Mouse (Mus musculus) ZHBTc4 (cell line): ENCODE data around the gene Gm1043.

Source experiments
- DNase-seq: peaks from one replicate; pipeline ENCODE4 v3.0.0-alpha.2; 2011; ENCODE audit warnings: low read depth, low spot score

The Gm1043 gene

DNA sequence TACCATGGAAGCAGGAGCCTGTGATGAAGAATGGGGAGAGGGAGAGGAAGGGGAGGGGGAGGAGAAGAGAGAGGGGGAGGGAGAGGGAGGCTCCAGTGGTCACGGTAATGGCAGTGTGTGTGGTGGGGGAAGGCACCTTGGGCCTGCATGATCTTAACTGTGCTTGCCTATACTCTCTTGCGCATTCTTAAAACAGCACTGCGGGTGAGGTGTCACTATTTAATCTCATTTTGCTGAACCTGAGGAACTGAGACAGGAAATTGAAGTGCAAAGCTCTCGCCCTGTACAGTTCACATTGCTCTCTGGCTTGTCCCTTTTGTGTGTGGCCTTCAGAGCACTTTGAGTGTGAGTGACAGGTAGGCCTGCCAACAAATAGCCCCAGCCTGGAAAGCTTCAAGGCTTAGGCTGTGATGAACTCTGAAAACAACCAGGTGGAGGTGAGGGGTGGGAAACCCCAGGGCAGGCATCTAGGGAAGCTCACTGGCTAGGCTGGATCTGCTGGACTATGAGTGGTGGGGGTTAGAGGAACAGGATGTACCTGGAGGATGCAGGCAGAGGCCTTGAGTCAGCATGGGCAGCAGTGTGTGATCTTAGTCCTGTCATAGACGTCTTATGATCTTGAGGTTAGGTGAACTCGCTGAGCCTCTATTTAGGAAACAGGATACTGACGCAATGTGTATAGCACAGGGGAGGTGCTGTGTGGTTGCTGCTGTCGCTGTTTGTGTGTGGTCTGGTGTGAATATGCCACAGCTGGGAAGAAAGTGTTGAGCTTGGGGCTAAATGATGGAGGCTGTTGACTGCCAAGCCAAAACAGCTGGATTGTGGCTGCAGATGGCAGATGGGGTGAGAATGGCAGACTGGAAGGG lies 18.2 kb upstream of the Gm1043 start:
- DNase-seq: no peak

DNA sequence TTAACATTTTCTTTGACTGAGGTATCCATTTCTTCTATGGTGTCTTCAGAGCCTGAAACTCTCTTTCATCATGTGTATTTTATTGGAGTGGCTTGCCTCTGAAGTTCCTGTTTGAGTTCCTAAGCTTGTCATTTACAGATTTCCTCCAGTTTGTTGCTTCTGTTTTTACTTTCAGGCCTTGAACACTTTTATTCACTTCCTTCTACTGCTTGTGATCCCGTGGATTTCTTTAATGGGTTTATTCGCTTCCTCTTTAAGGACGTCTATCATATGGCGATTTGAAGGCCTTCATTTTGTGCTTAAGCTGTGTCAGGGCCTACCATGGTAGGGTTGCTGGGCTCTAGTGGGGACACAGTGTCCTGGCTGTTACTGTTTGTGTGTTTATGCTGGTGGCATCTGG lies 11.5 kb upstream of the Gm1043 start:
- no peak for DNase-seq

DNA sequence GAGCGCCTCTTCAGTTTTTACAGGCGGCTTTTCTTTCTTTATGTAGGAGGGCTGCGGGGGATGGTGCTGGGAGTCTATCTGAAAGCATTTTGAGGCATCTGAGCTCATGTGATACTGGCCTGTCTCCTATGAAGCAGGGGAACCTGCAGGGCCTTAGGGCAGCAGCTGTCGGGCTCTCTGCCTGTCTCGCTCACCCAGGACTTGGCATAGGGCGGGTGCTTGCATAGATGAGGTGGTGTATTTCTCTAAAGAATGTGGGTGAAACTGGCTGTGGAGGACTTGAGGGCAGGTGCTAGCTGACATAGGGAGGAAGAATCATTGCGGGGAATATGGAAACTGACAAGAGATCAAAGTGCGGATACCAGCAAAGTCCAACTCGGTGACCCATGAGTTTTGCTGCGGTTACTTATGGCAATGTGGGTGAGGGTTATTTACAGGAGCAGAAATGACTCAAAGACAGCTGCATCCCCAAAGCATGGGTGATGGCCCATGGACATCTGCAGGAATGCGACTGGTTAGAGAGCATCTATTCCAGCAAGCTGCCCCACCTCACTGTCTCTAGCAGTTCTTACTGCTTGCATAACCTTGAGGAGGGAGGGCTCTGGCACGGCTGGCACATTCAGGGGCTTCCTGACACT lies 8.4 kb upstream of the Gm1043 start:
- no peak for DNase-seq

DNA sequence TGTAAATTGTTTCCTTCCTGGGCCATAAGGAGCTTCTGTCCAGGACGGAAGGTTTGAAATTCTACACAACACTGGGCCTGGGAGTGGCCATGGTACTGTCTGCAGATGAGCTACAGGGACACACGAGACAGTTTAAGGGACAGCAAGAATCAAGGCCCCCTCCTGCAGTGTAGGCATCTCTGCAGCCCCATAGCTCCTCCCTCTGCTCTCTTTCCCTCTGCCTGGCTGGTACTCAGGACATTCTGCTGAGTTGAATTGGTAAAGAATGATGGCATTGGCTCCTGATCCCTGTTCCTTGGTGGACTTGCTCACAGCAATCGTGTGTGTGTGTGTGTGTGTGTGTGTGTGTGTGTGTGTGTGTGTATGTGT lies 7.9 kb upstream of the Gm1043 start:
- no peak for DNase-seq

DNA sequence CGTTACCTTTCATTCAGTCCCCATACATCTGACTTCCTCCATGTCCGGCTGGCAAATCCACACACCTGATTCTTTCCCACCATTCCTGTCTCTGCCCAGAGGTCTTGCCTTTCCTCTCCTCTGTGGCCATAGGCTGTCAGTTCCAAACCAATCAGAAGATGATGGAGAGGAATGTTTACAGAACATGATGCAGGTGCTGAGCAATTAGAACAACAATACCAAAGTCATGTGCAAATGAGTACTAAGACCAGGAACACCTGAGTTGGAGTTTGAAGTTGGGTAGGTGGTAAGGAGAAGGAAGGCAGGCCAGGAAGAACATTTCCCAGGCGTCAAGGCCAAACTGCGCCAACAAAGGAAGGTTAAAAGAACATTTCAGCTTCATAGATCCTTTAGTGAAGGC lies 5.7 kb upstream of the Gm1043 start:
- peak; percentile 48 for DNase-seq

DNA sequence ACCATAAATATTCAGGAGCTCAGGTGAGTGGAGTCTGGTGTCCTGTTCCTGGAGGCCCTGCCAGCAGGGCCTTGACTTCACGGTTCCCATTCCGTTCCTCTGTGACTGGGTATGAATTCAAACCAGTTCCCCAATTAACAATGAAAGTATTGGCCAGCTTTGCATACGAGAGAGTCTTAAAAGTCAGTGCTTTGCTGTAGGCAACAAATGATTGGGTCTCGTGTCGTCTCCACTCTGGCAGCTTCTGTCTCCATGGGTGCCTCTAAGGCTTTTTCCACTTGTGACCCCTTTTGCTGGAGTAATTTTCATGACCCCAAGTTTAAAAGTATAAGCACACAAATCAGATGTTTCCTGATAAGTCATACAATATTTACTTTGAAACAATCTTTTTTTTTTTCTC lies 4.6 kb upstream of the Gm1043 start:
- DNase-seq: no peak

DNA sequence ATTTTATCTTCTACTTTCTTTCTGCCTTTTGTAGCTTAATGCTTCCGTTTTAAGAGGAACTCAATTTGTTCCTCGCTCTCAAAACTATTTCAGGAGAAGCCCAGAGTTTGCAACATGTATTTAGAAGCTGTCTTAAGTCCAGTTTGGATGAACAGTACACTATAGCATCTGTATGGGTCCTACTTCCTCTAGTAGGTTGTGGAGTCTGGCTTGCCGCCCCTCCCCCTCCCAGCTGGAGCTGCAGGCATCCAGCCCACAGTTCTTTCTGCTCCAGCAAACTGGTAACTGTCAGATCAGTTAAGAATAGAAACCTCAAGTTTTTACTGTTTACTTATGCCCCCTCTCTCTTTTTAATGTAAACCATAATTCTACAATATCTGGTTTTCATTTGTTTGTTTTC lies 2.8 kb upstream of the Gm1043 start:
- DNase-seq: no peak

DNA sequence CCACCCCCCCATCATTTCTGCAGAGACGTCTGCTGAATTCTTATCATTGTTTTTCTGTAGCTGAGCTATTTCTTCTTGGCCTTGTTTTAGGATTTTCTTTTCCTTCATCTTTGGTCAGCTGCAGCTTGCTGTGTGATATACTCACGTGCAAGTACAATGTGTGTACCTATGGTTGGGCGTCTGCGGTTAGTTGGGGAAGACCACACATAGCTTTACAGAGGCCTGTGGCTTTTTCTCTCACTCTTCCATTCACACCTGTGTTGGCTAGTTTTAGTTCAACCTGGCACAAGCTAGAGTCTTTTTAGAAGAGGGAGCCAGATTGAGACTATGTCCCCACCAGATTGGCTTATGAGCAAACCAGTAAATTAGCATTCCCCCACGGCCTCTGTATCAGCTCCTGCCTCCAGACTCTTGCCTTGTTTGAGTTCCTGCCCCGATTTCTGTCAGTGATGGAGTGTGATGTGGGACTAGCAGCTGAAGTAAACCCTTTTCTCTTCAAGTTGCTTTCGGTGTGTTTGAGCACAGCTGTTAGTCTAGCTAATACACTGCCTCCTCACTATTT lies 1.9 kb upstream of the Gm1043 start:
- DNase-seq: no peak

DNA sequence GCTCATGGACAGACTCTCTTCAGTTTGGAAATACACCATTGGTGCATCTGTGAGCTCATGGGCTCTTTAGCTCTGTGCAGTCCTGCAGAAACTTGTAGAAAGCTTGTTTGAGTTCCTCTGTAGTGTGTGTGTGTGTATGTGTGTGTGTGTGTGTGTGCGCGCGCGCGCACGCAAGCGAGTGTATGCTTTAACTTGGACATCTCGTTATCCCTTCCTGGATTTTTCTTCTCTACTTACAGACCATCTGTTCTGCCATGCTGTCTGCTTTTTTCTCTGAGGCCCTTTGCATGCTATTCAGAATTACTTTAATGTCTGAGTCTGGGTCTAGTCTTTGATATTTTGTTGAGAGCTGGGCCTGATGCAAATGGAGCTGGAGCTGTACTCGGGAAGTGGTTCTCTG lies 1.3 kb upstream of the Gm1043 start:
- no peak for DNase-seq

DNA sequence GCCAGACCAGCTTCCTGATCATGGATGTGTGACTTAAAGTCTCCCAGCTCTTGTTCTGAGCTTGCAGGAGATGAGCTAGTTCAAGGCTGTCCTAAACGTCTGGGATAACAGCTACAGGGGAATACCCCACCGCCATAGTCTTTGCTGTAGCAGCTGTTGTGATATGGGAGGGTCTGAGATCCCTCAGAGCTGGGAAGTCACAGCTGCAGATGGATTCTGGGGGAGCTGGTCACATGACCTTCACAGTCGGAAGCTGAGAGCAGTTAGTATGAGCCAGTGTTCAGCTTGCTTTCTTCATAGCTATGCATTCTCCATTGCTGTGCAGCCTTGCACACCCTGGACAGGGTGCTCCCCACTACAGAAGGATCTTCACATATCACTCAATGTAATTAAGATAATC lies 748 bp downstream of the Gm1043 start:
- no peak for DNase-seq

DNA sequence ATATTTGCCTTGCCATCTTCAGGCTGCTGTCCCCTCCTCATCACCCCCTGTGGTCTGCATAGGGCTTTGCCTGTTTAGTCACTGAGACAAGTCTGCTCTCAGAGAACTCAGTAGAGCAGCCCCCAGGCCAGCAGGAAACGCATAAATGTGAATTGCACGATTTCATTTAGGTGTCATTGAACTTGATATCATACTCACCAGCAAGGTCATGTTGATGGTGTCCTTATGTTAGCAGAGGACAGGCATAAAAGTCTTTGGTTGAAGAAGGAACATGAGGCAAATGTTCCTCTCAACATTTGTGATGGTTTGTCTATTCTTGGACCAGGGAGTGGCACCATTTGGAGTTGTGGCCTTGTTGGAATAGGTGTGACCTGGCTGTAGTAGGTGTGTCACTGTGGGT lies 2.6 kb downstream of the Gm1043 start:
- DNase-seq: peak; percentile 60

DNA sequence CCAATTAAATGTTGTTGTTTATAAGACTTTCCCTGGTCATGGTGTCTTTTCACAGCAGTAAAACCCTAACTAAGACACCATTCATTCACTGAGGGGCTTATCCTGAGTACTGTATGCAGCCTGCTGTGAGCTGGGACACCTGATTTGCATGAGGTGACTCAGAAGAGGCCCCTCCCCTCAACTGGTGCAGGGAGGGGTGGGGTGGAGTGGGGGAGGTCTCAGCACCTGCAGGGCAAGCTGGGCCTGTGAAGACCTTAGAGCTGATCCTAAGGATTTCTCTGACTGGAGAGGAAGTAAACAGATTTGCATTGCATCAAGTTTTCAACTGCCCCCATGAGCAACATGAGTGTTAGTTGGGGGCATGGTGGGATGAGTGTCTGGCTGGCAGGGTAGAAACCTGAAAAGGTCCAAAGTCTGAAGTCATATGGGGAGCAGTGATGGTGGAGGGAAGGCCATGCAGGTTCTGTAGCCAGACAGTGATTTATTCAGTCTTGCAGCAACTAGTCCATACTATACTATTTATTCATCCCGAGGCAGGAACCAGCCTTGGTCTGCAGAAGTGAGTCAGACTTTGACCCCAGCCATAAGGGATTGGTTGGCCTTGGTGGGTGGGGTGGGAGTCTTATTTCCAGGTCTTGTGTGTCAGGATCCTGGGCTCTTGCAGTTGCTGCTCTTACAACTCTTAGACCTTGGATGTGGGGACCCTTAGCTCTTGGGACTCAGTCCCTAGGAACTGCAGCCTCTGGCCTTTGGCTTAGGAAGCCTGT lies 3.4 kb downstream of the Gm1043 start:
- peak; percentile 91 for DNase-seq

DNA sequence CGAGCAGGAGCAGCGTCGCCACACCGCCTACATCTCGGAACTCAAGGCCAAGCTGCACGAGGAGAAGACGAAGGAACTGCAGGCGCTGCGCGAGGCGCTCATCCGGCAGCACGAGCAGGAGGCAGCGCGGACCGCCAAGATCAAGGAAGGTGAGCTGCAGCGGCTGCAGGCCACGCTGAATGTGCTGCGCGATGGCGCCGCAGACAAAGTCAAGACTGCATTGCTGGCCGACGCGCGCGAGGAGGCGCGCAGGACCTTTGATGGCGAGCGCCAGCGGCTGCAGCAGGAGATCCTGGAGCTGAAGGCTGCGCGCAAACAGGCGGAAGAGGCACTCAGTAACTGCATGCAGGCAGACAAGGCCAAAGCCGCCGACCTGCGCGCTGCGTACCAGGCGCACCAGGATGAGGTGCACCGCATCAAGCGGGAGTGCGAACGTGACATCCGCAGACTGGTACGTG lies 6.0 kb downstream of the Gm1043 start:
- peak; percentile 58 for DNase-seq

DNA sequence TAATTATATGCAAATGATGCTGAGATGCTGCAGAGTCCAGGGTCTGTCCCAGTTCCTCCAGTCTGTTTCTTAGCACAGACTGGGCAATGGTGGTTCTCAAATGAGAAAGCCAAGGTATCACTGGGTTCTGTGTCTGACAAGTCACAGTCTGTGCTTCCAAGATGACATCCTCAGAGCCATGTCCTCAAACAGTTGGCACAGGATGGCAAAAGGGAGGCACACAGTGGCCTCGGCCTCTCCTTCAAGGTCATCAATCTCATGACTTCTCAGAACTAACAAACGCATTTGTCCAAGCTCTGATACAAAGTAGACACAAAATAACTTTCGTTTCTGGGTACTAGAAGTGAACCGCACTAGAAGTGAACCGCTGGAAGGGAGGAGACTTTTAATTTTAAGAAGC lies 9.8 kb downstream of the Gm1043 start:
- DNase-seq: no peak

DNA sequence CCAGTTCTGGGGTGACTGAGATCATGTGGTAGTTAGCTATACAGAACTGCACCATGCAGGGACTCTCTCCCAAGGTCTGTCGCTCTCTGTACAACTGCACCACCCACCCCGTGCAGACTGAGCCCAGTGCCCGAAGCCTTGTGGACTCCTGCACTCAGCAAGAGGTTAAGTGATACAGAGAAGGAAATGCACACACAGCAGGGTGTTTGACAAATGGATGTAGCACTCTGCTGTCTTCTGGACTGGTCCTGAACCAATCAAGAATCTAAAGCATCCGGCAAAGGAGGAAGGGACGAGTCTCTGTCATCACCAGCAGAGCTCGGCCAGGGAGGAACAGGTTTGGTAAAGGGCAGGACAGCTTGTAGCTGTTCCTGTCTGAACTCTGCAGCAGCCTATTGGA lies 12.4 kb downstream of the Gm1043 start:
- peak; percentile 58 for DNase-seq

DNA sequence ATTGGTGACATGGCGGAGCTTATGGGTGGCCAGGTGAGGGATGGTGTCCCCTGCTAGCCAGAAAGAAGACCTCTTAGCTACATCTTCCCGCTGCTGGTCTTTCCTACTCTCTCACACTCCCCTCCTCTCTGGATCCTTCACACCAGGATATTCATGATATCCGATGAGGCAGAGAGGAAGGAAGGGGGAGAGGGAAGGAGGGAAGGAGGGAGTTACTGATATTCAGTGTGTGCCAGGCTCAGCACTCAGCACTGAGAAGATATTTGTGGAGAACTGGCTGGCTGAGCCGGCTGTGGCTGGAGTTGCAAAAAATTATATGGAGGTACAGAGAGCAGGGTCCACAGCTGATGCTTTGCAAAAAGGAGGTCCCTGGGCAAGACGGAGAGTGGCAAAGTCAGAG lies 15.6 kb downstream of the Gm1043 start:
- DNase-seq: no peak

DNA sequence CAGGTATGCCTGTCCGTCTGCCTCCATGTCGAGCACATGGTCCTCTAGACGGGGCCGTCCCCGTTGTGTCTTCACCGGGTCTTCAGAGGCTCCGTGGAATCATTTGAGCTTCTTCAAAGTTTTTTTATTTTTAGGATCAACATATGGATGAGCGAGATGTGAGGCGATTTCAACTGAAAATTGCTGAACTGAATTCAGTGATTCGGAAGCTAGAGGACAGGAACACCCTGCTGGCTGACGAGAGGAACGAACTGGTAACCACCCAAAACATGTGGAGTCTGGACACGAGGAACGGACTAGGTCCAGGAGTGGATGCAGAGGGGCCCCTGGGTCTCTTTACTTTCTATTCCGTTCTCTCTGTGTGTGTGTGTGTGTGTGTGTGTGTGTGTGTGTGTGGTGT lies 16.5 kb downstream of the Gm1043 start:
- no peak for DNase-seq

DNA sequence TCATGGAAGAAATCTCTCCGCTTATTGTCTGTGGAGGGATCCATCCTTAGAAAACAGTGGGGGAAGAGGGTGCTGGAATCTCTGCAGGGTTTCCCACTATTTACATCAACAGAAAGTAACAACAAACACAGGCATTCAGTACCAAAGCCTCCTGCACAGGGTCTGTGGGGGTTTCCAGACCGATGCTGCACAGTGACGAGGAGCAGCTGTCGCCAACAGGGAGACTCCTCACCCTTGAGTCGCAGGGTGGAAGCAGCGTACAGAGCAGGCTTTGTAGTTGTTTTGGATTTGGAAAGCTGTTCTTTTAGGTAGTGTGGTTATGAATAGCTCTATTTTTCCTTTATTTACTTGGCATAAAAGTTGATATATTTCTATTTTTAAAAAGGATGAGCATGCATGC lies 16.9 kb downstream of the Gm1043 start:
- DNase-seq: no peak

DNA sequence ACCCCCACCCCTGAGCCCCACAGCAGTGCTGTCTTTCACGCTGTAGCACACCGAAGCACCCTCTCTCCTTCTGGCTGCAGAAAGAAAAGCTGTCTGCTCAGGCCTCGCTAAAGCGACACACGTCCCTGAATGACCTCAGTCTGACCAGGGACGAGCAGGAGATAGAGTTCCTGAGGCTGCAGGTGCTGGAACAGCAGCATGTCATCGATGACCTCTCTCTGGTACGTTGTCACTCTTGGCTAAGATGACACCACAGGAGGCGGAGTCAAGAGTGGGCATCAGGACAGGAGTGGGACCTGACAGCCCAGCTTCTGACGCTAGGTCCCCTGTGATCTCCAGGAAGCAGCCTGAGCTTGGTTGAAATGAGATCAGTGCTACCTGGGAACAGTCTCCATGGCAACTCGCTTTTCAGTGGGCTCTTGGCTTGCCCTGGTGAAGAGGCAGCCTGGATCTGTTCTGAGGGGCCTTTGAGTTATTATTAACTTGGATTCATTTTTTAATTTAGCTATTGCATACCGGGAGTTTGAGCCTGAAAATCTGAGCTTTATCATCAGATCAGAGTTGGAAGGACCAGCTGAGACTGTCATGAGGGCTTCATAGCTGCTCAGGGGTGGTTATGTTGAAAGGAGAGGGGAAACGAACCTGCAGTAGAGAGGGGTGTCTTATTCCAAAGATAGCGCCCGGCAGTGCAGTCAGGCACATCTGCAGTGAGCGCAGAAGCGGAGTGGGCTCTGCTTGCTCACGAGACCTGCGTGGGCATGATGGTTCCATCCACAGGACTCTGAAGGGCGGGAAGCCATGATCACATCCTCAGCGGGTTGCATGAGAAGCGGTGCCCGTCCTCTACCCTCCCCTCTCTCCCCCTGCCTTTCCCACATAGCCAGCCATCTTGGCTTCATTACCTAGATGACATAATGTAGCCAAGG lies 20.6 kb downstream of the Gm1043 start:
- DNase-seq: no peak

DNA sequence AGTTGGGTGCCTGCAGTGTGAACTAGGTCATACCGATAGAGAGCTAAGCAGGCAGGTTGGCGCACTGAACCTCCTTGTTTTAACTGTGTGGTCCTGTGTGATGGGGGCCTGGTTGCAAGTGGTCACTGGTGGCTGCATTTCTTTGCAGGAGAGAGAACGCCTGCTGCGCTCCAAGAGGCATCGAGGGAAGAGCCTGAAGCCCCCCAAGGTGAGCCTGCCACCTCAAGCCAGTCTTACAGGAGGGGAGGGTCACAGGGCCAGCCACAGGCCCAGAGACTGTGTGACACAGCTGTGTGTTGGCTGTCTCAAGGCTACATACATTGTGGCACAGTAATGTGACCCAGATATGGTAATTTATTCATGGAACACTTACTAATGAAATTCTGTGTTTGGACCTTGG lies 21.9 kb downstream of the Gm1043 start:
- DNase-seq: no peak

DNA sequence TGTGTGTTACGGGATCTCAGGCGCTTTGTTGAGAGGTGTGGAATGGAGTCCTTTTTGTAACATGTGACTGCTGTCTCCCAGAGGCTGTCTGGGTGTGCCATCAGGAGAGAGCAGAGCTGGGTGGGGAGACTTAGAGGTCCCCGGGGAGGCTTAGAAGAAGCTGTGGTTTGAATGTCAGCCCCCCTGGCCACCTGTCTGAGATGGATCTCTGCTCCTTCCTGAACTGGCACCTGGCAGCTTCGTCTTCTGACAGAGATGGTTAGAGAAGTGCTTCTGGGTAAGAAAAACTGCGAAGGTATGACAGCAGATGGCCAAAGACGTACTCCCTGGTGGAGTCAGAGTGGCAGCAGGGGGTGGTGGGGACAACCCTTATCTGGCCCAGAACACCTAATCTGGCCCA lies 22.4 kb downstream of the Gm1043 start:
- DNase-seq: no peak
